In the genomic region with DNA sequence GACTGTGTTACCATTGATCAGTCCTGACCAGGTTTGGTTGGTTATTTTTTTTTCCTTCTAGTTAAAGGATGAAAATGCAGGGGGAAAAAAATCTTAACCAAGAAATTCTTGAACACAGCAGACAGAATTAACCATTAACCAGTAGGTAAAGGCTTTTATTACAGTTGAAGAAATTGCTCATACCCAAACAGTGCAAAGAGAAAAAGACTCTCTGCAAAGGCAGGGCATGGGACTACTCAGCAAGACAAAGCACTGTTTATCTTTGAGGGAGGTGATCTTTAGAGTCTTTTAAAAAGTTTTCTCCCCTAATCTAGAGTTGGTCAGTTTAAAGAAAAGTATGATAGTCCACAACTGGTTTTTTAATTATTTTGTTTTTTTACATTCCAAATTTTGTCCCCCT, we compare ENCODE assay signal across 33 mouse cellular contexts.
"Had no signal": no experiment of that assay in that cellular context is flagged by ENCODE, and none has a peak within 500 bp of the region (broad histone marks: within the 10 kb centered on the region; RNA-seq: fewer than 3 reads in every experiment).

No protein-coding gene starts in this region.

- ATAC-seq: liver, embryonic 12.5 days; liver, postnatal 0 days; lung, postnatal 0 days; midbrain, embryonic 13.5 days; midbrain, embryonic 15.5 days; midbrain, embryonic 16.5 days had no signal

- H3K36me3 ChIP-seq: limb, embryonic 10.5 days; limb, embryonic 12.5 days; limb, embryonic 13.5 days; limb, embryonic 15.5 days; liver, embryonic 12.5 days; liver, embryonic 13.5 days; liver, embryonic 15.5 days; lung, embryonic 15.5 days; midbrain, embryonic 10.5 days; midbrain, embryonic 12.5 days; midbrain, embryonic 13.5 days; midbrain, embryonic 15.5 days; neural tube, embryonic 12.5 days; neural tube, embryonic 13.5 days had no signal

- H3K4me2 ChIP-seq: limb, embryonic 12.5 days; limb, embryonic 13.5 days; limb, embryonic 15.5 days; liver, embryonic 11.5 days; liver, embryonic 12.5 days; liver, embryonic 13.5 days; liver, embryonic 15.5 days; lung, embryonic 14.5 days; lung, embryonic 15.5 days; midbrain, embryonic 11.5 days; midbrain, embryonic 12.5 days; midbrain, embryonic 13.5 days; midbrain, embryonic 15.5 days; neural tube, embryonic 12.5 days; neural tube, embryonic 13.5 days had no signal

- H3K9ac ChIP-seq: limb, embryonic 12.5 days; limb, embryonic 13.5 days; limb, embryonic 15.5 days; liver, embryonic 12.5 days; liver, embryonic 13.5 days; liver, embryonic 14.5 days; liver, embryonic 15.5 days; liver, postnatal 0 days; lung, embryonic 14.5 days; lung, embryonic 15.5 days; midbrain, embryonic 12.5 days; midbrain, embryonic 13.5 days; midbrain, embryonic 15.5 days; neural tube, embryonic 12.5 days; neural tube, embryonic 13.5 days had no signal

- H3K27me3 ChIP-seq: limb, embryonic 12.5 days; limb, embryonic 13.5 days; limb, embryonic 15.5 days; liver, embryonic 12.5 days; liver, embryonic 13.5 days; liver, embryonic 15.5 days; lung, embryonic 15.5 days; megakaryocyte, embryonic 14.5 days; midbrain, embryonic 12.5 days; midbrain, embryonic 13.5 days; midbrain, embryonic 15.5 days; neural tube, embryonic 12.5 days; neural tube, embryonic 13.5 days had no signal

- H3K4me3 ChIP-seq: limb, embryonic 10.5 days; limb, embryonic 12.5 days; limb, embryonic 13.5 days; limb, embryonic 15.5 days; liver, embryonic 12.5 days; liver, embryonic 13.5 days; liver, embryonic 15.5 days; lung, embryonic 15.5 days; megakaryocyte, embryonic 14.5 days; midbrain, embryonic 10.5 days; midbrain, embryonic 12.5 days; midbrain, embryonic 13.5 days; midbrain, embryonic 15.5 days; myocyte; neural tube, embryonic 12.5 days; neural tube, embryonic 13.5 days had no signal

- H3K4me1 ChIP-seq: limb, embryonic 10.5 days; limb, embryonic 12.5 days; limb, embryonic 13.5 days; limb, embryonic 15.5 days; liver, embryonic 12.5 days; liver, embryonic 13.5 days; liver, embryonic 15.5 days; lung, embryonic 15.5 days; megakaryocyte, embryonic 14.5 days; midbrain, embryonic 10.5 days; midbrain, embryonic 12.5 days; midbrain, embryonic 13.5 days; midbrain, embryonic 15.5 days; neural tube, embryonic 12.5 days; neural tube, embryonic 13.5 days had no signal

- H3K27ac ChIP-seq: limb, embryonic 10.5 days; limb, embryonic 12.5 days; limb, embryonic 13.5 days; limb, embryonic 15.5 days; liver, embryonic 12.5 days; liver, embryonic 13.5 days; liver, embryonic 14.5 days; liver, embryonic 15.5 days; lung, embryonic 15.5 days; macrophage; midbrain, embryonic 10.5 days; midbrain, embryonic 12.5 days; midbrain, embryonic 13.5 days; midbrain, embryonic 15.5 days; neural tube, embryonic 12.5 days; neural tube, embryonic 13.5 days had no signal

- DNase-seq: left cerebral cortex, postnatal 4 days; liver; liver, embryonic 13.5 days; liver, postnatal 0 days; lung, adult 18-20 months; lung, adult 2 months; lung, embryonic 14.5 days; lung, postnatal 10 days; lung, postnatal 14 days; lung, postnatal 36 days; lung, postnatal 4 days; midbrain, embryonic 14.5 days had no signal

- H3K9me3 ChIP-seq: limb, embryonic 10.5 days; limb, embryonic 12.5 days; limb, embryonic 13.5 days; limb, embryonic 15.5 days; liver, embryonic 12.5 days; liver, embryonic 13.5 days; liver, embryonic 15.5 days; lung, embryonic 15.5 days; megakaryocyte, embryonic 14.5 days; midbrain, embryonic 10.5 days; midbrain, embryonic 12.5 days; midbrain, embryonic 13.5 days; midbrain, embryonic 15.5 days; neural tube, embryonic 12.5 days; neural tube, embryonic 13.5 days had no signal
